Mouse (Mus musculus) ES-Bruce4 (cell line): Measurements from ENCODE around the gene Tgfbr3. TPM values are rescaled to one million over a fixed set of nuclear protein-coding genes. Genes with fewer than 3 reads are reported as not detected.

Experiments used
- H3K27ac ChIP-seq: 2 replicates; pipeline ENCODE4 v1.5.1; 2012; ENCODE audit warnings: low read length, inconsistent platforms; ENCODE audit not compliant: insufficient read depth
- H3K27me3 ChIP-seq: 2 replicates; pipeline ENCODE4 v1.6.1; 2012; ENCODE audit warnings: mild to moderate bottlenecking, low read length, inconsistent platforms; ENCODE audit not compliant: control insufficient read depth, poor library complexity, insufficient read depth, severe bottlenecking
- H3K36me3 ChIP-seq: 2 replicates; pipeline ENCODE4 v1.6.1; 2012; ENCODE audit warnings: inconsistent platforms, mild to moderate bottlenecking, low read length, moderate library complexity; ENCODE audit not compliant: control insufficient read depth, poor library complexity, insufficient read depth, severe bottlenecking
- H3K4me1 ChIP-seq: one replicate; pipeline ENCODE4 v1.8.1; 2011; ENCODE audit warnings: low read length; ENCODE audit not compliant: control insufficient read depth, insufficient read depth
- H3K4me3 ChIP-seq: 2 replicates; pipeline ENCODE4 v1.5.1; 2011; ENCODE audit warnings: low read depth, mild to moderate bottlenecking, low read length
- H3K9ac ChIP-seq: 2 replicates; pipeline ENCODE4 v1.6.1; 2012; ENCODE audit warnings: low read depth, mild to moderate bottlenecking, inconsistent platforms; ENCODE audit not compliant: poor library complexity, severe bottlenecking
- H3K9me3 ChIP-seq: replicated peaks from 2 replicates; pipeline ENCODE4 v1.6.1; 2012; ENCODE audit warnings: mild to moderate bottlenecking, low read length, inconsistent platforms; ENCODE audit not compliant: control insufficient read depth, poor library complexity, insufficient read depth, severe bottlenecking
- CTCF ChIP-seq: IDR thresholded peaks from one replicate; pipeline ENCODE4 v1.8.1; 2011; ENCODE audit warnings: low read depth, low read length
- EP300 ChIP-seq: IDR thresholded peaks from 2 replicates; pipeline ENCODE4 v1.6.1; 2011; ENCODE audit warnings: low read depth, low read length; ENCODE audit not compliant: insufficient read depth
- POLR2A ChIP-seq: IDR thresholded peaks from one replicate; pipeline ENCODE4 v1.8.1; 2011; ENCODE audit warnings: low read length; ENCODE audit not compliant: insufficient read depth
- polyA plus RNA-seq: library from polyadenylated mRNA; stranded (reverse); fragments of >200 nt; gene quantifications from 2 replicates; pipeline ENCODE4 v1.2.4, GENCODE M21; 2011; ENCODE audit warnings: low read depth; ENCODE audit not compliant: missing spikeins, insufficient read depth, insufficient read length

Tgfbr3 gene
- polyA plus RNA-seq, 1 experiment, result 8.8 TPM

DNA sequence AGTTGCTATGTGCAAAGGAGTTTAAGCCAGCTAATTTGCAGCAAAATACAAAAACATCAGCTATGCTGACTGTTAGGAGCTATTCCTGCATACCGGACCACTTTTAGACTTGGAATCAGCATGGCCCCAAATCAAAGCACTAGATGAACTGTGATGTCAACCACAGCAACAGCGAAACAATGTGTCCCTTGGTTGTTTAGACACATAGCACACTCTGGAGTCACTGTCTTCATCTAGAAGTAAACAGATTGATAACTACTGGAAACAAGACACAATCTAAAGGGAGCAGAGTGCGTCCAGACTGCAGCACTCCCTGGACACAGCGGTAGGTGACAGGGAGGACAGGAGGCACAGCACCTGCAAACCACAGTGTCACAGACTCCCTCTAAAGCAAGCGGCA is 110.2 kb downstream of the Tgfbr3 start:
- Histone ChIP-seq H3K27ac (no peak overlapping the region), H3K27me3 (no peaks in the 10 kb centered on the region), H3K4me1 (no peaks in the 10 kb centered on the region), H3K9ac (no peak overlapping the region), H3K4me3 (no peak overlapping the region), H3K9me3 (no peaks in the 10 kb centered on the region), H3K36me3 (no peaks in the 10 kb centered on the region)
- no peak for TF ChIP-seq CTCF
- TF ChIP-seq POLR2A, result no peak
- TF ChIP-seq EP300, result no peak

DNA sequence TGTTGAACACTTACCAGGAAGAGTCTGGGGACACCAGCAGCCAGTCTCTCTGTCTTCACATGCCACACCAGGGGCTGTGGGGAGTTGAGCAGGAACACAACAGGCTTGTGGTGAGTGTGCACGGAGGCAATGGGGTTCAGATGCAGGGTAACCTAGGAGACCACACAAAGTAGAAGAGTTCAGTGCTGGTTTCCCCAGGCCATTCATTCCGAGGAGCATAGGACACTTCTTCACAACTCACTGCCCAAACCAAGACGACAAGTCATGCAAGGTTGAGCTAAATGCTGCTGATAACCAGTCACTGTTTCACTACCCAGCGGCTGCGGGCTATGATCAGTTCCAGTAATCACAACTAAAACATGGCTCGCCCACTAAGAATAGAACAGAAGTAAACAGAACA is 111.6 kb downstream of the Tgfbr3 start:
- Histone ChIP-seq H3K27ac (no peak overlapping the region), H3K4me3 (no peak overlapping the region)
- TF ChIP-seq CTCF (no peak), EP300 (no peak), POLR2A (no peak)

DNA sequence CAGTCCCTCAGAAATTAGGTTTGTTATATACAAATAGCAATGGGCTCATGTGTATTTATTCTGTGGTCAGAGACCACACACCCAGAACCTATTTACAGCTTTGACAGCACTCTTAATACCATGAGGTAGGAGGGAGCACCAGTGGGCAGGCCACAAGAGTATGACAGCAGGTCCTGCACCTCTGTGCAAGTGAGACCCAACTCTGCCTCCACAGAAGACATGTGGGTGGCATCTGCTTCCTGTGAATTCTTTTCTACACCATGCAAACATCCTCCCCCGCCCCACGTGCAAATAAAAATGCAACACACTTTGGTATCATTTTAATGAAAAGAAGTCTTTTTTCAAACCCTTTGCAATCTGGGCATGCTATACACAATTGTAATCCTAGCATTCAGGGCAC is 112.2 kb downstream of the Tgfbr3 start:
- no peak overlapping the region for H3K4me3 ChIP-seq
- H3K9me3 ChIP-seq, result no peaks in the 10 kb centered on the region
- TF ChIP-seq POLR2A, result no peak
- no peak for TF ChIP-seq CTCF
- no peak for TF ChIP-seq EP300
- H3K27me3 ChIP-seq, result no peaks in the 10 kb centered on the region
- H3K36me3 ChIP-seq, result no peaks in the 10 kb centered on the region
- H3K4me1 ChIP-seq, result no peaks in the 10 kb centered on the region
- no peak overlapping the region for H3K9ac ChIP-seq
- no peak overlapping the region for H3K27ac ChIP-seq

More for the DNA sequence above, 111.6 kb downstream of the Tgfbr3 start:
- Histone ChIP-seq H3K9ac (no peak overlapping the region), H3K9me3 (no peaks in the 10 kb centered on the region), H3K4me1 (no peaks in the 10 kb centered on the region), H3K27me3 (no peaks in the 10 kb centered on the region), H3K36me3 (no peaks in the 10 kb centered on the region)

DNA sequence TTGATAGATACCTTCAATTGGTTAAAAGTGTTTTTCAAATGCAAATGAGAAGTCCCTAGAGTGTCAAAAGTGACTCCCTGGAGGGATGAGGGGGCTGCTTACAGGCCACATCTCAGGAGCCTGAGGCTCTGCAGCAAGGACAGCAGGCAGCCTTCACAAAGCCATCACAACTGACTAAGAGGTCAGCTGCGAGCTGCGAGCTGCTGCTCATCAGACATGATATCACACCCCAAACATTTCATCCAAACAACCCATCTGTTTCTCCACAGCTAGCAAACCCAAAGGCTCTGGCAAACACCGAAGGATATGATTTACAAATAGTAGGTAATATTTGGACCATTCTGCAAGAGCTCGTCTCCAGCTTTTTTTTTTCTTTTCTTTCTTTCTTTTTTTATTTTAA is 112.6 kb downstream of the Tgfbr3 start:
- Histone ChIP-seq H3K27me3 (no peaks in the 10 kb centered on the region), H3K4me3 (no peak overlapping the region), H3K36me3 (no peaks in the 10 kb centered on the region), H3K27ac (no peak overlapping the region), H3K9ac (no peak overlapping the region), H3K9me3 (no peaks in the 10 kb centered on the region), H3K4me1 (no peaks in the 10 kb centered on the region)
- TF ChIP-seq EP300, result no peak
- no peak for TF ChIP-seq POLR2A

DNA sequence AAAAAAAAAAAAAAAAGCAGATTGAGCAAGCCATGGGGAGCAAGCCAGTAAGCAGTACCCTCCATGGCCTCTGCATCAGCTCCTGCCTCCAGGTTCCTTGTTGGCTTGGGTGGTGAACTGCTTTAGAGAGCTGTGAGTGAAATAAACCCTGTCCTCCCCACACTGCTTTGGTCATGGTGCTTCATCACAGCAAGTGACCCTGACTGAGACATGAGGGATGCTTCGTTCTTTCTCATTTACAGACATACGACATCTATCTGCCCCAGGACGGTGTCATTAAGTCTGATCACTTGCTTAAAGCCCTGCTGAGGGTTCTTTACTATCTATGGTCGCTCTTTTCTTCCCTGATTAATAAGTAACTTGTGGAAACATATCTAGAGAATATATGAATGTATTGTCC is 113.2 kb downstream of the Tgfbr3 start:
- no peaks in the 10 kb centered on the region for H3K9me3 ChIP-seq
- TF ChIP-seq EP300 (no peak), CTCF (no peak), POLR2A (no peak)
- H3K9ac ChIP-seq, result no peak overlapping the region
- no peak overlapping the region for H3K27ac ChIP-seq
- no peaks in the 10 kb centered on the region for H3K27me3 ChIP-seq
- no peaks in the 10 kb centered on the region for H3K36me3 ChIP-seq
- H3K4me3 ChIP-seq, result no peak overlapping the region
- H3K4me1 ChIP-seq, result no peaks in the 10 kb centered on the region

DNA sequence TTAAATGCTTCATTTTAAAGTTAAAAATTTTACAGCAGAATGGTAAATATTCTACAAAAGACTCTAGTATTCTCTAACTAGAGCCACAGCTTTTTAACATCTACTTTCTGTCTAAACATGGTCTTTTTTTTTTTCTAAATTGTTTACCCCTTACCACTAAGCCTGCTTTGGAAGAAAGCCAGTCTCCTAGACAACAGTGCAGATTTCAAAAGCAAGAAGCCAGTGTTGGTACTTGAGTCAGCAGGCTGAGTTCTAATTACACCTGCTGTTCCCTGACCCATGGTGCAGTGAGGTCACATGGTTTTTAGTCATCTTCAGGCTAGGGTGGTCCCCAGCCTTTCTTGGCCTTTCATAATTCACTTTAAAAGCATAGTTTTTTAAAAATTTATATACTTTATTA is 115.2 kb downstream of the Tgfbr3 start:
- H3K4me3 ChIP-seq, result no peak overlapping the region
- H3K36me3 ChIP-seq, result no peaks in the 10 kb centered on the region
- H3K9me3 ChIP-seq, result no peaks in the 10 kb centered on the region
- no peak overlapping the region for H3K27ac ChIP-seq
- no peak for TF ChIP-seq POLR2A
- no peak for TF ChIP-seq EP300
- TF ChIP-seq CTCF, result no peak
- no peaks in the 10 kb centered on the region for H3K4me1 ChIP-seq
- H3K9ac ChIP-seq, result no peak overlapping the region
- no peaks in the 10 kb centered on the region for H3K27me3 ChIP-seq
